Mouse (Mus musculus): Measurements from ENCODE around the gene Synpo2l.
"Not testable (repeated sequence)": the region's sequence is repeated elsewhere in the genome, so short reads cannot be mapped to it uniquely, and the experiment has no call there.

The Synpo2l gene

DNA sequence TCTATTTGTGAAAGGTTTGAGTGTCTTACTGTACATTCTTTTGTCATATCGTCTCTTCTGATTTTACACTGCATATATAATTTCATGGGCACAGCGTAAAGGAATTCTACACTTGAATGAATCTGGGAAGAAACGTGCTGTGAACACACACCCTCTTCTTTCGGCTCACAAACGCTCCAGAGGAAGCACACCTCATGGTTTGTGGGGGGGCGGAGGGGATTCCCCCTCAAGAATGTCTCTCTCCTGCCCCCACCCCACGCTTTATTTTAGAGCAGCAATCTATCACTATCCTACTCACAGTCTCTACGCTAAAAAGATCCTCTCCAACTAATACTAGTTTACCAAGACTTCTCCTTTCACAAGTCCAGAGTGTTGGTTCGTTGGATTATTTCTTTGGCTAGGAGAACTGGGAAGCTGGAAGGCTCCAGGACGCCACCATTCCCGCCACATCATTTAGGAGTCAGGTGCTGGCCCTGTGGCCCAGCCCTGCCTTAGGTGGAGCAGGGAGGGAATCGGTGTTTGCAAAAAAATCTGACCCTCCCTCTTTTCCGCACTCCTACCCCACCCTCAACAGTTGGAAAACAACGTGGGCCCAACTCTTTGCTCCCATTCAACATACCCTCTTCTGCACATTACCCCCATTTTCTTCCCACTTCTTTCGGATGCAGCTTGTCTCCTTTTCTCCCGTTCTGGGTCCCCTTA is 28.1 kb downstream of the Synpo2l start:
- ChIA-PET POLR2A (interaction anchor here (0.6 to 4.2 kb wide), 81 partner anchors 9 to 779 kb away, joined by 3 to 69 read pairs (median 5); partner anchors contain the start of genes Ppp3cb (in 3 of the 4), Sec24c (in 3 of the 4), Vcl (in 3 of the 4) and Adk (in 2 of the 4)), CTCF (interaction anchor here in 2 of 4 experiments (0.6 to 1.6 kb wide), 6 partner anchors 10 to 97 kb away, joined by 3 to 6 read pairs (median 4); partner anchors contain the start of gene Sec24c (in 1 of the 2))

DNA sequence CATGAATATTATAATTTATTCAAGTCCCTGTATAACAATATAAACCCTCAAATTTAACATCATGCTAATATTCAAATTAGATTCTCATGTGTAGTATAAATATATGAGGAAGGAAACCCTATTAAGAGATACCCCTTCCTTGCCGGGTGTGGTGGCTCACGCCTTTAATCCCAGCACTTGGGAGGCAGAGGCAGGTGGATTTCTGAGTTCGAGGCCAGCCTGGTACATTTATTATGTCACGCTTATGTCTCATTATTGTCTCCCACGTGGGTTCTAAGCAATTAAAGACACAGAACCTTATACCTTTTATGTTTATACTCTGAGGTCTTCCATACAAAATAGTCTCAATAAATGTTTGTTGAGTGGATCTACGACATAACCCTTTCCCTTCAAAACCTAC is 29.5 kb downstream of the Synpo2l start:
- ChIA-PET POLR2A (interaction anchor here in 3 of 4 experiments (0.8 to 4.2 kb wide), 20 partner anchors 8 to 413 kb away, joined by 3 to 69 read pairs (median 10); partner anchors contain the start of genes Adk (in 1 of the 3), Anxa7 (in 1 of the 3), Ap3m1 (in 1 of the 3) and Dnajc9 (in 1 of the 3)), CTCF (no interaction called here)

DNA sequence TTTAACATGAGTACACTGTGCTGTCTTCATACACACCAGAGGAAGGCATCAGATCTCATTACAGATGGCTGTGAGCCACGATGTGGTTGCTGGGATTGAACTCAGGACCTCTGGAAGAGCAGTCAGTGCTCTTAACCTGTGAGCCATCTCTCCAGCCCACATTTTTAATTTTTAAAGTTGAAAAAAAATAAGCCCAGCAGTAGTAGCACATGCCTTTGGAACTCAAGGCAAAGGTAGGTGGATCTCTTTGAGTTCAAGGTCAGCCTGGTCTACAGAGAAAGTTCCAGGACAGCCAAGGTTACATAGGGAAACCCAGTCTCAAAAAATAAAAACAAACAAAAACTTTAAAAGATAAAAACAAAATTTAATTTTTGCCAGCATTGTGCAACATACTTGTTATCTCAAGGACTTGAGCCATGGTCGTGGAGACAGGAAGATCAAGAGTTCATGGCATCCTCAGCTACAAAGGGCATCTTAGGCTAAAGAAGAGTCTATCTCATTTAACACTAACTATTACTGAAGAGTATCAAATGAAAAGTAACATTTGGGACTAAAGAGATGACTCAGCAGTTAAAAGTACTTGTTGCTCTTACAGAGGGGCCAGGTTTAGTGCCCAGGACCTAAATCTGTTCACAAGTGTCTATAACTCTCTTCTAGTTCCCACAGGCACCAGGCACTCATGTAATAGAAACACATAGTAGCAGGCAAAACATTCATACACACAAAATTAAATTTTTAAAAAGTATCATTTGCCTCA is 30.2 kb downstream of the Synpo2l start:
- ChIA-PET CTCF (no interaction called here), POLR2A (interaction anchor here in 1 of 4 experiments (1.2 to 4.2 kb wide), 5 partner anchors 11 to 212 kb away, joined by 3 to 44 read pairs (median 15); partner anchors contain the start of genes Myoz1, Ppp3cb and Sec24c)

DNA sequence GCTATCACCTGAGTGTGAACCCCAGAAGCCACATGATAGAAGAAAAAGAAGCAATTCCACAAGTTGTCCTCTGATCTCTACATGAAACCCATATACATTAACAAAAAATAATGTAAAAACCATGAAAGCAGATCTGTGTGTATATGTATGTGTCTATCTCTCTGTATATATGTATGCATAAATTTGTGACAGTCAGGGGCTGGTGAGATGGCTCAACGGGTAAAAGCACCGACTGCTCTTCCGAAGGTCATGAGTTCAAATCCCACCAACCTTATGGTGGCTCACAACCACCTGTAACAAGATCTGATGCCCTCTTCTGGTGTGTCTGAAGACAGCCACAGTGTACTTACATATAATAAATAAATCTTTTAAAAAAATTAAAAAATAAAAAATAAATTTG is 31.2 kb downstream of the Synpo2l start:
- POLR2A ChIA-PET = interaction anchor here in 1 of 4 experiments (1.7 to 4.2 kb wide), 2 partner anchors 12 to 18 kb away, joined by 7 to 15 read pairs; no protein-coding TSS in a partner anchor
- CTCF ChIA-PET = not testable (repeated sequence)

DNA sequence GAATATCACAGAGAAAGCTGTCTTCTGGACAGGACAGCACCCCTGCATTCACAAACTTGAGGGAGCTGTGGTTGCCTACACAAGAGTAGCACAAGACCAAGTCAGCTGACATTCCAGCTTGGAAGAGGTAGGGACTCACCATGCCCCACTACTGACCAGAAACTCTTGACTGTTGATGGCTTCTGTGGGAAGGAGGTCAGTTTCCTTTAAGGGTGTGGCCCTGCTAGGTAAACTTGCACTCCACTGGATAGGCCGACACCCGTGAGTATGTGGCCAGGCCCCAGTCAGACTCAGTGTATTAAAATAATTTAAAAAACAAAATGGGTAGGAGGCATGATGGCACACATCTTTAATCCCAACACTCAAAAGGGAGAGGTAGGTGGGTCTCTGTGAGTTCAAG is 32.6 kb downstream of the Synpo2l start:
- CTCF ChIA-PET = interaction anchor here in 2 of 4 experiments (1.1 kb wide), 2 partner anchors 59 kb away, joined by 3 to 5 read pairs; no protein-coding TSS in a partner anchor

DNA sequence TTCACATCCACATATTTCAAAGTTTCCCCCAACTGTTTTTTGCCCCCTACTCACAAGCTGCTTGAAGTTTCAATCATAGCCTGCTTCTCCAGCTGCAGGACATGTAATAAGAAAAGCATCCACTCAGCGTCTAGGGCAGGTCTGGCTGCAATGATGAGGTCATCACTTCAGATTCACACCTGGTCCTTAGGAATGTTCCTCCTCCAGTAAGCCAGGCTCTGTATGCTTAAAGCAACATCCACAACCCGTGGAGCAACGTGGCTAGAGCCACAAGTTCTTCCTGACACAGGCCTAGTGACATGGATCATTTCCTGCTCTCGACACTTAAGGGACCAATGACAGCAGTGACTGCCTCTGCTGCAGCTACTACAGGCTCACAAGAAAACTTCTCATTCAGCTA is 36.9 kb downstream of the Synpo2l start:
- CTCF ChIA-PET = interaction anchor here in 1 of 4 experiments (0.6 kb wide), 1 partner anchor 106 kb away, joined by 5 read pairs; no protein-coding TSS in a partner anchor
- POLR2A ChIA-PET = interaction anchor here in 3 of 4 experiments (0.6 to 4.3 kb wide), 8 partner anchors 9 to 85 kb away, joined by 3 to 24 read pairs (median 3); partner anchors contain the start of genes Usp54 (in 3 of the 3), Ppp3cb (in 1 of the 3) and Sec24c (in 1 of the 3)

More for the DNA sequence above, 32.6 kb downstream of the Synpo2l start:
- POLR2A ChIA-PET = interaction anchor here in 2 of 4 experiments (0.6 to 2.0 kb wide), 9 partner anchors 9 to 241 kb away, joined by 3 to 10 read pairs (median 4); partner anchors contain the start of genes Anxa7 (in 1 of the 2) and Sec24c (in 1 of the 2)

DNA sequence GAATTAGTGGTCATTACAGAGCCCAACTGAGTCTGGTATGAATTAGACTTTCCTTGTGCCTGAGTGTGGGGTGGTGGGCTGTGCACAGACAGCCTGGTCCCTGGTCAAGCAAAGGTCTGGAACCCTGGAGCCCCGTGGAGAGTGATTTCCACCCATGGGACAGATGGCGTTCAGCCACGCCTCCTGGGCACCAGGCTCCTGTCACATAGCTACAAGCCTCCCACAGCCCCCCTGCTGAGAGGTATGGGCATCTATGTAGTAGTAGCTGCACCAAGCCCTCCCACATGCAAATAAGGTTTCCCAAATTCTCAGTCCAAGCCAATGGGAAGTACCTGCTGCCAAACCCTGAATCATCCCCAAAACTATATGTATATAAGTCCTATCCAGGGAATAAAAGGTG is 41.2 kb downstream of the Synpo2l start:
- POLR2A ChIA-PET = interaction anchor here in 2 of 4 experiments (0.8 to 5.6 kb wide), 8 partner anchors 8 to 302 kb away, joined by 3 to 21 read pairs (median 4); partner anchors contain the start of genes Usp54 (in 2 of the 2) and Vcl (in 1 of the 2)
- CTCF ChIA-PET = no interaction called here

DNA sequence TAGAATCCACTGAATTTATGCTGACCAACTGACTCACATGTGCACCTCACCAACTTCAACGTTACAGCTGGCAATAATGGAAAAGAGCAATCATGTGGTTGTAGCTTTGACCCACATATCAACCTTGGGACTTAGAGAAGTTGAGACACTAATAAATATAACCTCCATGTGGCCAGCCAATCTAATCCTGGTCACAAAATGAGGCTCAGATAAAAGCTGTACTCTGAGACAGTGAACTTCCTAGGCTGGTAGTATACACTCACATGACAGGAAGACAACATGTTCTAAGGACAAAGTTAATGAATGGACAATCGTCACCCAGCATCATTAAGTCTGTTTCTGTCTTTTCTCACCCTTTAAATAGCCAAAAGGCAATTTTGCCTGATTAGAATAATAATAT is 41.7 kb downstream of the Synpo2l start:
- POLR2A ChIA-PET = interaction anchor here in 2 of 4 experiments (0.8 to 5.6 kb wide), 7 partner anchors 9 to 303 kb away, joined by 3 to 21 read pairs (median 4); partner anchors contain the start of genes Usp54 (in 2 of the 2) and Vcl (in 1 of the 2)
- CTCF ChIA-PET = no interaction called here

DNA sequence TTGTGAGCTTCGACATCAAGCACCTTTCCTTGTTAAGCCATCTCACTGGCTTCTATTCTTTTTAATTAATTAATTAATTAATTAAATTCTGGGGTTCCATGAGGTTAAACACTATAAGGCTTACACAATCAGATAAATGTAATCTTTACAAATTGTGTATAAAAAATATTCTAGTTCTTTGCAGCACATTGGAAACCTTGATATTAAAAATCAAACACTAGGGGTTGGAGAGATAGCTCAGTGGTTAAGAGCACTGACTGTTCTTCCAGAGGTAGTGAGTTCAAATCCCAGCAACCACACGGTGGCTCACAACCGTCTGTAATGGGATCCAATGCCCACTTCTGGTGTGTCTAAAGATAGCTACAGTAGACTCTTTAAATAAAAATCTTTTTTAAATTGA is 45.2 kb downstream of the Synpo2l start:
- ChIA-PET CTCF (interaction anchor here in 2 of 4 experiments (0.6 to 0.9 kb wide), 2 partner anchors 13 to 46 kb away, joined by 3 to 6 read pairs; no protein-coding TSS in a partner anchor), POLR2A (interaction anchor here in 2 of 4 experiments (0.7 to 5.6 kb wide), 2 partner anchors 17 to 30 kb away, joined by 4 to 21 read pairs; partner anchors contain the start of gene Usp54 (in 1 of the 2))

DNA sequence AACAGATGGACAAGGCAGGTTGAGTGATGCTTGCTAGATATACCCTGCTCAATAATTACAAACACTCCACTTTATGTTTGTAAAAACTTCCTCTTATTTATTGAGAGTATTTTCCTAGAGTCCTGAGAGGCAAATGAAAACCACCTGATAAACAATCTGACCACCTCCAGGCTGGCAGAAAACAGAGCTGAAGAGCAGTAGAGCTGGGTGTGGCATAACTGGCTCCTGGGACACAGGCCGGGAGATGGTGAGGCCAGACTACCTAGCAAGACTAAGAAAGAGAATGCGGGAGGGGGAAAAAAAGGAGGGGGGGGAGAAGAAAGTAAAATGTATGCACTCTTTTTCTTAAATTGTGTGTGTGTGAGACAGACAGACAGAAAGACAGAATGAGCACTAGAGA is 45.7 kb downstream of the Synpo2l start:
- ChIA-PET POLR2A (interaction anchor here in 2 of 4 experiments (0.5 to 5.6 kb wide), 3 partner anchors 17 to 175 kb away, joined by 3 to 21 read pairs (median 3); partner anchors contain the start of gene Usp54 (in 1 of the 2)), CTCF (interaction anchor here in 2 of 4 experiments (0.7 to 0.9 kb wide), 2 partner anchors 31 to 46 kb away, joined by 3 to 5 read pairs; no protein-coding TSS in a partner anchor)

DNA sequence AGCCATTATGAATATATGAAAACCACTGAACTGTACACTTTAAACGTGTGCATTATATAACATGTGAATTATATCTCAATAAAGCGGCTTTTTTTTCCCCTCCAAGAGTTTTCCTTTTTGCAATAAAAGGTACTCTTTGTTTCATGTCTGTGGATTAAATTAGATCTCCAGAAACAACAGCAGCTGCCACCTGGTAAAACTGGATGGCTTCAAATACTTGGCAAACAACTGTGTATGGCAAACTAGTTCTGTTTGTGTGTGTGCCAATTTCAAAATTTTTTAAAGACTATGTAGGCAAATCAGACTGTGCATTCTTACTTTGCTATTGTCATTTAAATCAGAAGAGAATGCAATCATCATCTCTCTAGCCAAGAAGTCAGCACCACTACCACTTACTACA is 46.3 kb downstream of the Synpo2l start:
- POLR2A ChIA-PET = interaction anchor here in 2 of 4 experiments (0.5 to 5.6 kb wide), 3 partner anchors 18 to 175 kb away, joined by 3 to 21 read pairs (median 3); partner anchors contain the start of gene Usp54 (in 1 of the 2)

DNA sequence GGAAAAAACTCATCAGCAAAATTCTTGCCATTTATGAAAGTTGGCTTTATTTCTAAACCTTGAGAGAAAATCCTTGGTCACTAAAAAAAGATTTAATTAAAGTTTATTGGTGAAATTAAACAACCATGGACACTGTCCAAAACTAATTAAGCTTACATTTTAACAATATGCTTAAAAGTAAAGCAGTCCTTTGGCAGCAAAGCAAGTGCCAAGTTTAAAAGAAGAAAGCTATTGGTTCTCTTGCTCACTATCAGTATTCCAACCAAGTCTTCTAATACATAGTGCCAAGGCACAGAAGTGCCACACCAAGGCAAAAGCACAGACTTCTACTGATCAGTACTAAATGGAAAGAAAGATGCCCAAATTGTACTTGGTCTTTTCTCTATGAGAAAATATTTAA is 49.0 kb downstream of the Synpo2l start:
- ChIA-PET CTCF (interaction anchor here in 1 of 4 experiments (0.6 kb wide), 1 partner anchor 336 kb away, joined by 3 read pairs; no protein-coding TSS in a partner anchor), POLR2A (interaction anchor here in 1 of 4 experiments (0.6 to 2.3 kb wide), 7 partner anchors 8 to 41 kb away, joined by 3 to 14 read pairs (median 4); partner anchors contain the start of genes Myoz1 and Usp54)

More for the DNA sequence above, 46.3 kb downstream of the Synpo2l start:
- CTCF ChIA-PET = interaction anchor here in 2 of 4 experiments (0.7 to 0.9 kb wide), 2 partner anchors 31 to 45 kb away, joined by 3 to 5 read pairs; no protein-coding TSS in a partner anchor

DNA sequence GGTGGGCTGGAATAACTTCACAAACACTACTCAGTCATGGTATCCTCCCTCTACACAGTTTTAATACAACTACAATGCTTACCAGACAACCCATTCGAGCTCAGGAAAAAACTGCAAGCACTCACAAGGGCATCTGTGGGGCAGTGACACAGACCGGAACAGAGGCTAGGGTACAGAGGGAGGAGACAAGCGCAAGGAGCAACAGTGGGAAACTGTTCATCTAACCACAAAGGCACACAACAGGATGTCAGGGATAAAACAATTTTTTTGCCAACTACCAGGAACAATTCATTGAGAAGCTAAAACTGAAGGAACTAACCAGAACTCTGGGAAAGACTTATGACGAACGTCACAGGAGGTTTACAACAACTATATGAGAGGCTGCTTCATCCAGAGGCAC is 49.9 kb downstream of the Synpo2l start:
- CTCF ChIA-PET = no interaction called here
- POLR2A ChIA-PET = interaction anchor here in 1 of 4 experiments (0.9 to 2.3 kb wide), 9 partner anchors 9 to 42 kb away, joined by 3 to 14 read pairs (median 4); partner anchors contain the start of genes Myoz1 and Usp54

DNA sequence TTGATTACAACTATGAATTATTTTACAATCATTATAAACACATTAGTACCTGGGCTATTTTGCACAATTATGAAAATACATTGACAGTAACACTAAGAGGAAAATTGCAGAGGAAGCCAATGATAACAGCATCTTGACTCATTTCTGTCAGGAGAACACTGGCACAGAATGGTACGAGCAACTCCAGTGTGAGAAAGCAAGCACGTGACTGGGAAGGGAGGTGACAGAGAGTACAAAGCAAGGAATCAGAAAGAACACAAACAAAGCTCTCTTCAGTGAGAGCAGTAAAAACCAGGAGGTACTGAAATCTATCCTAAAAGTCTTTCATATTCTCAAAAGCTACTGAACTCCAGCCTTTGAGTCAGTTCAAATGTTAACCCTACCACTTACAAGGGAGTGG is 51.7 kb downstream of the Synpo2l start:
- ChIA-PET POLR2A (interaction anchor here in 2 of 4 experiments (0.7 to 1.7 kb wide), 5 partner anchors 9 to 25 kb away, joined by 3 to 7 read pairs (median 4); partner anchors contain the start of gene Usp54 (in 2 of the 2)), CTCF (no interaction called here)

DNA sequence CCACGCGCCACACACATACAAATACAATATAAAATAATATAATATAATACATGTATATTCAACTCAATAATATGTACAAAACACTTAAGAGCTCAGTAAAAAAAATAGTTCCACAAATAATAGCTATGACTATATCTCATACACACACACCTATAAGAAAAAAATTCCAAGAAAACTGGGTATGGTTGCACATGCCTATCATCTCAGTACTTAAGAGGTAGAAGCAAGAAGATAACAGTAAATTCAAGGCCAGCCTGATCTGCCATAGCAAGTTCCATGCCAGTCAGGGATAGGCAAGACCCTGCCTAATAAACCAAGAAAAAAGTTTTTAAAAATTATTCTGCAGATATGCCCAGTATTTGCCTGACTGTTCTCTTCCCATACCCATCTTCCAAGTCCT is 53.1 kb downstream of the Synpo2l start:
- ChIA-PET POLR2A (interaction anchor here in 1 of 4 experiments (1.0 to 2.2 kb wide), 3 partner anchors 11 to 76 kb away, joined by 3 to 7 read pairs (median 3); no protein-coding TSS in a partner anchor), CTCF (interaction anchor here in 1 of 4 experiments (1.0 kb wide), 1 partner anchor 46 kb away, joined by 3 read pairs; no protein-coding TSS in a partner anchor)

DNA sequence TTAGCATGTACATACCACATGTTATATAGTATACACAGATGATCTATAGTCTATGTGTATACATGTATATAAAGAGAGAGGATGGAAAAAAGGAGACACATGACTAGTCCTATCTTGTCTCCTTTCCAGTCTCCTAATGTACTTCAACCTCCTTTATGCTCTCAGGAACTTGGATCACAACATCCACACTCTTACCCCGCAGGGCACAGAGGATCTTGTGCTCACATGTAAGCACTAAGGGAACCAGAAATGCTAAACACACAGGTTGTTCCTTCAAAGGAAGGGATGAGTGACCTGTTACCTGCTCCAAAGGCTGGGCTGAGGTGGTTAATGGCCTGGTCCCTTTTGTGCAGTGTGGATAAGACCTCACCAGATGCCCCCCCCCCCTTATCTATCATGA is 55.3 kb downstream of the Synpo2l start:
- POLR2A ChIA-PET = interaction anchor here in 2 of 4 experiments (0.6 to 1.2 kb wide), 4 partner anchors 28 to 701 kb away, joined by 3 to 6 read pairs (median 4); partner anchors contain the start of genes Sec24c (in 1 of the 2) and Usp54 (in 1 of the 2)
- CTCF ChIA-PET = interaction anchor here in 1 of 4 experiments (0.7 kb wide), 1 partner anchor 64 kb away, joined by 4 read pairs; no protein-coding TSS in a partner anchor

DNA sequence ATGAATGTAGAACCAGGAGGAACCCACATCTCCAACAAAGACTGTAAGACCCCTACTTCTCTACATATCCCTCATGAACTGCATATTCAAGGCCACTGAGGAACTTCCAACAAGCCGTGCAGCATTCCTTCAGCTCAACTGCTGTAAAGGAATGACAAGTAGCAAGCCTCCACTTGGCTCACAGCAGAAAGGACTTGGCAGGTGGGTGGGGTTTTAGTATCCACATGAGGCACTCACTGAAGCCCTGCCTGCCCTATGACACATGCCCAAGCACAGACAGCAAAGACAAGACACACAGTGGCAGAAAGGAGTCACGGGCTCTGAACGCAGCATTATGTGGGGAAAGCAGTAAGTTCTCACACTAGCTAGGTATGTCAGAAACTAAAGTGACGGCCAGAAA is 58.0 kb downstream of the Synpo2l start:
- ChIA-PET CTCF (interaction anchor here in 2 of 4 experiments (0.6 to 0.8 kb wide), 2 partner anchors 13 to 18 kb away, joined by 3 to 6 read pairs; no protein-coding TSS in a partner anchor), POLR2A (interaction anchor here in 2 of 4 experiments (0.6 to 2.8 kb wide), 7 partner anchors 31 to 131 kb away, joined by 3 to 9 read pairs (median 4); partner anchors contain the start of genes Anxa7 (in 1 of the 2), Sec24c (in 1 of the 2) and Usp54 (in 1 of the 2))
